Mouse (Mus musculus) olfactory bulb, adult 2 months (tissue): ENCODE measurements around the gene Dnah17.

Source experiments
- CTCF ChIP-seq: fragments of 200-500 bp; IDR thresholded peaks from 2 replicates; pipeline ENCODE4 v1.5.1; 2012; ENCODE audit warnings: low read depth, mild to moderate bottlenecking, low read length, moderate library complexity; ENCODE audit not compliant: insufficient read depth
- POLR2A ChIP-seq: fragments of 200-500 bp; IDR thresholded peaks from 2 replicates; pipeline ENCODE4 v1.6.1; 2012; ENCODE audit warnings: mild to moderate bottlenecking, low read depth, low read length, moderate library complexity; ENCODE audit not compliant: insufficient read depth

DNA sequence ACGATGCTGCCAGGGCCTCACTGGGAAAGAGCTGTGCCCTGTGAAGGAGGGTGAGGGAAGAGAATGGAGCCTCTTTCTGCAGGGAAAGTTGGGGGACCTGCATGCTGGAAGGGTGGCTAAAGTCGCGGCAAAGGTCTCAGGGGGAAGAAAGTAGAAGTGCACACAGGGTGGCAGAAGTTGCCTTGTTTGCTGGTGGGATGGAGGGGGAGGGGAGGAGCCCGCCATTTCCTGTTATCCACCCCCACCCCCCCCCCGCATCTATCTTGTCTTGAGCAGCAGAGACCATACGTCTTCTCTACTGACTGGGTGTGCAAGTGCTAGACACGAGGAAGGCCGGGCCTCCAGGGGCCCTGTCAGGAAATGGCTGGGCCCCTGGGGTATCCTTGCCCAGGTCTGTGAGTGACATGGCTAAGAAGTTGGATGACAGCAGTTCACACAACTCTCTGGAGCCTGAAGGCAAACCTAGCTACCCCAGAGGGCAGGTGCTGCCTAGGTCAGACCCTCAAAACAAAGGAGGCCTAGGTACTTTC is 15.8 kb downstream of the Dnah17 start:
- TF ChIP-seq CTCF, result no peak
- TF ChIP-seq POLR2A, result no peak
